14 mouse cellular contexts compared by ENCODE assay signal in genomic region chr6:99269921-99270320, GRCm38 (mm10).
DNase-seq lines count a peak whose midpoint lies in the region; ATAC-seq and TF ChIP-seq lines count a peak whose summit lies in the region.
"Had no signal": no experiment of that assay in that cellular context is flagged by ENCODE, and none has a peak within 500 bp of the region (broad histone marks: within the 10 kb centered on the region; RNA-seq: fewer than 3 reads in every experiment).

No protein-coding gene starts in this region.

- H3K27me3 ChIP-seq in kidney, postnatal 0 days (ENCODE audit: insufficient read depth, low read length) = no peaks in the 10 kb centered on the region
- 0 out of 2 replicates have a peak, but pooled peaks cover 3% of the 10 kb centered on the region for H3K27me3 ChIP-seq in hindbrain, embryonic 10.5 days (ENCODE audit: insufficient read depth, poor library complexity, severe bottlenecking)
- H3K27me3 ChIP-seq: CH12.LX; intestine, embryonic 15.5 days had no signal

- TF ChIP-seq CTCF in kidney, postnatal 0 days (IDR thresholded peaks at IDR 0.05; ENCODE audit: low read depth) = no peak

- no peak for ATAC-seq in kidney, postnatal 0 days (replicated peaks; ENCODE audit: low FRiP score, low read depth)
- peak; percentile 62 for ATAC-seq in common myeloid progenitor, adult 5-6 weeks (replicated peaks; ENCODE audit: low read depth, poor library complexity, severe bottlenecking)
- ATAC-seq: intestine, embryonic 15.5 days had no signal

- 59% methylated on average over 6 of the region's 6 CpGs for WGBS in kidney, postnatal 0 days
- 84% methylated on average over 6 of the region's 6 CpGs for WGBS in hindbrain, embryonic 10.5 days

- no peaks in the 10 kb centered on the region for H3K9me3 ChIP-seq in kidney, postnatal 0 days (replicated peaks; ENCODE audit: low read length)
- no peaks in the 10 kb centered on the region for H3K9me3 ChIP-seq in hindbrain, embryonic 10.5 days
- H3K9me3 ChIP-seq: intestine, embryonic 15.5 days had no signal

- DNase-seq in kidney, postnatal 0 days (ENCODE audit: low spot score) = peak; percentile 47
- no peak for DNase-seq in kidney, postnatal 25 days
- DNase-seq in B cell, adult 2 months = peak; percentile 55 to 62
- peak; percentile 79 for DNase-seq in naive thymus-derived CD4-positive, alpha-beta T cell, adult 2 months (ENCODE audit: low read depth)
- no peak for DNase-seq in hindbrain, embryonic 10.5 days (ENCODE audit: low spot score)
- no peak for DNase-seq in adipocyte (ENCODE audit: low spot score)
- DNase-seq in yolk sac, embryonic 10.5 days (ENCODE audit: low spot score) = no peak
- DNase-seq: cerebellum, postnatal 10 days; gastrocnemius, postnatal 10 days; lung, postnatal 4 days had no signal

- no peak overlapping the region for H3K4me2 ChIP-seq in kidney, postnatal 0 days (ENCODE audit: low read length)
- H3K4me2 ChIP-seq: intestine, embryonic 15.5 days; liver, embryonic 11.5 days had no signal

- no peak overlapping the region for H3K4me3 ChIP-seq in kidney, postnatal 0 days (replicated peaks; ENCODE audit: low read depth, low read length)
- no peak overlapping the region for H3K4me3 ChIP-seq in hindbrain, embryonic 10.5 days
- H3K4me3 ChIP-seq: intestine, embryonic 15.5 days had no signal

- H3K4me1 ChIP-seq in kidney, postnatal 0 days (replicated peaks; ENCODE audit: insufficient read depth, low read length) = peaks cover 6% of the 10 kb centered on the region; the same call in 1 of the 2 replicates
- peaks cover 58% of the 10 kb centered on the region for H3K4me1 ChIP-seq in hindbrain, embryonic 10.5 days (replicated peaks)

- H3K36me3 ChIP-seq in kidney, postnatal 0 days (ENCODE audit: insufficient read depth, low read length) = no peaks in the 10 kb centered on the region
- no peaks in the 10 kb centered on the region for H3K36me3 ChIP-seq in hindbrain, embryonic 10.5 days
- H3K36me3 ChIP-seq: intestine, embryonic 15.5 days had no signal

- H3K9ac ChIP-seq in kidney, postnatal 0 days (ENCODE audit: low read depth, low read length) = no peak overlapping the region
- H3K9ac ChIP-seq: intestine, embryonic 15.5 days had no signal

- no peak overlapping the region for H3K27ac ChIP-seq in kidney, postnatal 0 days
- no peak overlapping the region for H3K27ac ChIP-seq in hindbrain, embryonic 10.5 days
- H3K27ac ChIP-seq: intestine, embryonic 15.5 days had no signal

Comparison
In these comparisons a context has a peak if more than half of its experiments do, and no peak if none do; other contexts are left out.
1. DNase-seq: peak in kidney, postnatal 0 days (single experiment), B cell, adult 2 months (2 of 2) and naive thymus-derived CD4-positive, alpha-beta T cell, adult 2 months (single experiment); none in kidney, postnatal 25 days (0 of 2), hindbrain, embryonic 10.5 days (single experiment), adipocyte (single experiment) and yolk sac, embryonic 10.5 days (single experiment).